Mouse (Mus musculus): ENCODE data around the gene Synm.

GRCm38 (mm10) chr7:67689793-67690192 is 69.7 kb downstream of the Synm start:
- no peak for TF ChIP-seq CTCF (IDR thresholded peaks at IDR 0.05 in 2 of 3, conservative IDR thresholded peaks at IDR 0.05 in 1 of 3; ENCODE audit: control insufficient read depth in 1 of 3, insufficient read depth in 1 of 3, low read depth in 2 of 3, low read length in 3 of 3, poor library complexity in 1 of 3, severe bottlenecking in 1 of 3)
- no peak for TF ChIP-seq POLR2AphosphoS5 (IDR thresholded peaks at IDR 0.05; ENCODE audit: borderline replicate concordance, low read depth, low read length)
- no peak for TF ChIP-seq CHD1 (IDR thresholded peaks at IDR 0.05; ENCODE audit: low read depth, low read length)
- no peak for TF ChIP-seq POLR2A (IDR thresholded peaks at IDR 0.05; ENCODE audit: control insufficient read depth in 1 of 2, insufficient read depth in 1 of 2, low read depth in 1 of 2, low read length in 2 of 2, poor library complexity in 1 of 2)
- TF ChIP-seq MYC (IDR thresholded peaks at IDR 0.05; ENCODE audit: low read depth, low read length), result no peak
- no peak for TF ChIP-seq USF1 (IDR thresholded peaks at IDR 0.05; ENCODE audit: low read depth, low read length)
- no peak for TF ChIP-seq GABPA (IDR thresholded peaks at IDR 0.05; ENCODE audit: low read depth, low read length)
- TF ChIP-seq GATA1 (IDR thresholded peaks at IDR 0.05; ENCODE audit: low read depth, low read length), result no peak
- no peak for TF ChIP-seq TAL1 (IDR thresholded peaks at IDR 0.05; ENCODE audit: low read length)
- TF ChIP-seq CHD2 (IDR thresholded peaks at IDR 0.05; ENCODE audit: low read length), result no peak
- TF ChIP-seq E2F4 (IDR thresholded peaks at IDR 0.05; ENCODE audit: borderline replicate concordance, low read depth, low read length), result no peak
- no peak for TF ChIP-seq USF2 (IDR thresholded peaks at IDR 0.05; ENCODE audit: borderline replicate concordance in 1 of 2, insufficient read depth in 1 of 2, low read depth in 1 of 2, low read length in 2 of 2)

Measured in MEL (cell line).